10 mouse cellular contexts compared by ENCODE assay signal in genomic region chr8:124056832-124057655, GRCm38 (mm10).
"Had no signal": no experiment of that assay in that cellular context is flagged by ENCODE, and none has a peak within 500 bp of the region (broad histone marks: within the 10 kb centered on the region; RNA-seq: fewer than 3 reads in every experiment).

No protein-coding gene starts in this region.

- H3K4me3 ChIP-seq: limb, embryonic 13.5 days; midbrain, embryonic 13.5 days; myocyte; neural tube, embryonic 15.5 days had no signal

- H3K27me3 ChIP-seq: limb, embryonic 13.5 days; midbrain, embryonic 13.5 days; neural tube, embryonic 15.5 days had no signal

- H3K36me3 ChIP-seq: limb, embryonic 13.5 days; midbrain, embryonic 13.5 days; neural tube, embryonic 15.5 days had no signal

- DNase-seq: left cerebral cortex, postnatal 4 days; lung, adult 18-20 months; right cerebral cortex, adult 18-20 months; right cerebral cortex, postnatal 25 days had no signal

- H3K27ac ChIP-seq: kidney, postnatal 0 days; limb, embryonic 13.5 days; liver, embryonic 14.5 days; midbrain, embryonic 13.5 days; neural tube, embryonic 15.5 days had no signal

- H3K4me1 ChIP-seq: limb, embryonic 13.5 days; neural tube, embryonic 15.5 days had no signal
